Mouse (Mus musculus): ENCODE data around the gene Gpr180.

DNA sequence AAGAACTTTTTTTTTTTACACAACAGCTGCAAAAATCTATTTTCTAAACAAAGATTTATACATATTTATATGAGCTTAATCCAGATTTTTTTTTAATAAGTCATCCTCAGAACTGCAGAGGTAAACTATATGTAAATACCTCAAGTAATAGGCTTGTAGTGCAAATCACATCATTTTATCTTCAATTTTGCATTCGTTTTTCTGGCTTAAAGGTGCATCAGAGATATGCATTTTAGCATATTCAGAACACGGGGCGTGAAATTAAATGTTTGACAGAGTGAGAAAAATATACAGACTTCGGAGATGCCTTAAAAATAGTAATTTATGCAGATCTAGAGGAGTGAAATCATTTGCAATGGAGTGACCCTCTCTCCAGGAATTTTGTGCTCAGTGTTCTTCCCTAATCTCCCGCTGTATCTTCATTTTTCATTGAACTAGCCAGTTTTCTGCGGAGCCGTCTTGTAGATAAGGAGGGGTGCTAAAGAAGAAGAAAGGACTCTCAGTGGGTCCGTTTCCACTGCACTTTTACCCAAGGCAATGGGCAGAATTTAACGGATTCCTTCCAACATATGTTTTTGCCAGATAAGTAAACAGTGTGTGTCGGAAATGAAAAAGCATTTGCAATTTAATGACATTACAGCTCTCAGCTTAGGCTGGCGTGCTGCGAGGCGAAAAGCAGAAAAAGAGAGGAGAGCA, 57.4 kb downstream of the Gpr180 start:
- no peak for TF ChIP-seq CTCF (IDR thresholded peaks at IDR 0.05; ENCODE audit: insufficient read depth, low read length)
- no peak for TF ChIP-seq POLR2A (IDR thresholded peaks at IDR 0.05; ENCODE audit: borderline replicate concordance, extremely low read depth, low read depth, low read length)
